Mouse (Mus musculus) stomach, embryonic 15.5 days (tissue): ENCODE results near the gene Pdap1. TPM values are rescaled to one million over a fixed set of nuclear protein-coding genes. Genes with fewer than 3 reads are reported as not detected.

Experiments used
- ATAC-seq: fragments of 200-750 bp; cut with Nextera tagmentation; 2 replicates; pipeline ENCODE4 v1.8.0; 2017; ENCODE audit warnings: low read depth, moderate number of reproducible peaks, moderate TSS enrichment; ENCODE audit not compliant: insufficient read depth, low FRiP score
- H3K27ac ChIP-seq: fragments of 300-500 bp; sonication (generic); 2 replicates; pipeline ENCODE4 v1.5.1; 2015; ENCODE audit warnings: mild to moderate bottlenecking, inconsistent platforms
- H3K27me3 ChIP-seq: fragments of 300-500 bp; sonication (generic); replicated peaks from 2 replicates; pipeline ENCODE4 v1.6.1; 2015; ENCODE audit warnings: inconsistent platforms
- H3K36me3 ChIP-seq: fragments of 300-500 bp; sonication (generic); 2 replicates; pipeline ENCODE4 v1.6.1; 2015; ENCODE audit warnings: inconsistent platforms
- H3K4me1 ChIP-seq: fragments of 300-500 bp; sonication (generic); 2 replicates; pipeline ENCODE4 v1.6.1; 2015; ENCODE audit warnings: inconsistent platforms
- H3K4me2 ChIP-seq: fragments of 300-500 bp; sonication (generic); 2 replicates; pipeline ENCODE4 v1.6.1; 2015; ENCODE audit warnings: mild to moderate bottlenecking, inconsistent platforms
- H3K4me3 ChIP-seq: fragments of 300-500 bp; sonication (generic); replicated peaks from 2 replicates; pipeline ENCODE4 v1.5.1; 2015; ENCODE audit warnings: inconsistent platforms
- H3K9ac ChIP-seq: fragments of 300-500 bp; sonication (generic); 2 replicates; pipeline ENCODE4 v1.6.1; 2015; ENCODE audit warnings: inconsistent platforms
- H3K9me3 ChIP-seq: fragments of 300-500 bp; sonication (generic); 2 replicates; pipeline ENCODE4 v1.6.1; 2016; ENCODE audit warnings: inconsistent platforms
- WGBS: fragments of 180-500 bp; shearing (Covaris S2); methylation state at CpG from one replicate; pipeline ENCODE4 v1.1.7; 2015; 5-methylcytosine and 5-hydroxymethylcytosine counted together
- polyA plus RNA-seq: library from polyadenylated mRNA; unstranded; fragments of >200 nt; fragmentation: Nextera tagmentation; extraction: Ambion mirVana; gene quantifications from 2 replicates; pipeline ENCODE4 v1.2.1, GENCODE M21; 2015

The Pdap1 gene
- polyA plus RNA-seq, 1 experiment from 2014 or later = 90.9 TPM

GRCm38 (mm10) chr5:145118005-145118404 lies 22.0 kb downstream of the Pdap1 start:
- peaks cover 23% of the 10 kb centered on the region for H3K4me1 ChIP-seq
- H3K4me2 ChIP-seq = no peak overlapping the region
- 0 out of 2 replicates have a peak, but pooled peaks cover 7% of the 10 kb centered on the region for H3K36me3 ChIP-seq
- H3K27ac ChIP-seq = no peak overlapping the region
- H3K27me3 ChIP-seq = no peaks in the 10 kb centered on the region
- no peaks in the 10 kb centered on the region for H3K9me3 ChIP-seq
- no peak overlapping the region for H3K4me3 ChIP-seq
- no peak overlapping the region for H3K9ac ChIP-seq
- ATAC-seq = no peak
- WGBS = 49% methylated on average over 6 of the region's 6 CpGs

- Histone ChIP-seq H3K27ac (peak overlapping the region; percentile 91), H3K9me3 (no peaks in the 10 kb centered on the region), H3K4me1 (peaks cover 23% of the 10 kb centered on the region), H3K36me3 (0 out of 2 replicates have a peak, but pooled peaks cover under 1% of the 10 kb centered on the region), H3K9ac (peak overlapping the region; percentile 3; the same call in 1 of the 2 replicates), H3K4me2 (peak overlapping the region; percentile 41), H3K4me3 (peak overlapping the region; percentile 16; the same call in 1 of the 2 replicates), H3K27me3 (no peaks in the 10 kb centered on the region)
- 48% methylated on average over 10 of the region's 10 CpGs for WGBS
- no peak for ATAC-seq
Measured at GRCm38 (mm10) chr5:145116916-145117315, 23.1 kb downstream of the Pdap1 start.

GRCm38 (mm10) chr5:145116316-145116715 lies 23.7 kb downstream of the Pdap1 start:
- WGBS = 12% methylated on average over 4 of the region's 4 CpGs
- H3K27me3 ChIP-seq = no peaks in the 10 kb centered on the region
- H3K9me3 ChIP-seq = no peaks in the 10 kb centered on the region
- peak overlapping the region; percentile 16; the same call in 1 of the 2 replicates for H3K4me3 ChIP-seq
- peak; percentile 27; the same call in 1 of the 2 replicates for ATAC-seq
- H3K4me2 ChIP-seq = peak overlapping the region; percentile 41
- peak overlapping the region; percentile 10; the same call in 1 of the 2 replicates for H3K9ac ChIP-seq
- H3K4me1 ChIP-seq = peaks cover 23% of the 10 kb centered on the region
- no peaks in the 10 kb centered on the region for H3K36me3 ChIP-seq
- peak overlapping the region; percentile 91 for H3K27ac ChIP-seq

GRCm38 (mm10) chr5:145115736-145116135 lies 24.3 kb downstream of the Pdap1 start:
- peaks cover 2% of the 10 kb centered on the region; the same call in 1 of the 2 replicates for H3K36me3 ChIP-seq
- H3K9me3 ChIP-seq = no peaks in the 10 kb centered on the region
- ATAC-seq = no peak
- 0 out of 2 replicates have a peak overlapping the region, but pooled peaks have one; percentile 10 for H3K9ac ChIP-seq
- H3K4me3 ChIP-seq = peak overlapping the region; percentile 16
- 83% methylated on average over 5 of the region's 5 CpGs for WGBS
- peaks cover 23% of the 10 kb centered on the region for H3K4me1 ChIP-seq
- H3K27ac ChIP-seq = peak overlapping the region; percentile 91
- H3K27me3 ChIP-seq = no peaks in the 10 kb centered on the region
- H3K4me2 ChIP-seq = peak overlapping the region; percentile 90

GRCm38 (mm10) chr5:145114606-145115473 lies 25.2 kb downstream of the Pdap1 start:
- WGBS = 14% methylated on average over 38 of the region's 40 CpGs
- H3K4me3 ChIP-seq = peak overlapping the region; percentile 82
- ATAC-seq = peak; percentile 43
- peak overlapping the region; percentile 90 for H3K4me2 ChIP-seq
- no peaks in the 10 kb centered on the region for H3K27me3 ChIP-seq
- H3K9me3 ChIP-seq = no peaks in the 10 kb centered on the region
- H3K9ac ChIP-seq = peak overlapping the region; percentile 69
- peaks cover 23% of the 10 kb centered on the region for H3K4me1 ChIP-seq
- H3K27ac ChIP-seq = peak overlapping the region; percentile 75
- peaks cover 10% of the 10 kb centered on the region for H3K36me3 ChIP-seq

- under 1% methylated on average over 48 of the region's 53 CpGs for WGBS
- H3K4me2 ChIP-seq = peak within 1 kb of the TSS; percentile 90
- H3K27ac ChIP-seq = peak within 1 kb of the TSS; percentile 75
- H3K4me1 ChIP-seq = peaks cover 23% of the 10 kb centered on the region
- H3K9ac ChIP-seq = peak within 1 kb of the TSS; percentile 69
- no peaks in the 10 kb centered on the region for H3K9me3 ChIP-seq
- H3K4me3 ChIP-seq = peak within 1 kb of the TSS; percentile 82
- ATAC-seq = peak; percentile 83
- peaks cover 15% of the 10 kb centered on the region for H3K36me3 ChIP-seq
- no peaks in the 10 kb centered on the region for H3K27me3 ChIP-seq
Measured at GRCm38 (mm10) chr5:145114071-145114605, 25.9 kb downstream of the Pdap1 start, which contains the start of gene Arpc1b. Arpc1b (plus strand) TSS chr5:145114215.

GRCm38 (mm10) chr5:145113416-145113815 lies 26.6 kb downstream of the Pdap1 start:
- ATAC-seq = no peak
- Histone ChIP-seq H3K36me3 (peaks cover 20% of the 10 kb centered on the region), H3K4me3 (peak overlapping the region; percentile 82), H3K27me3 (no peaks in the 10 kb centered on the region), H3K4me1 (peaks cover 23% of the 10 kb centered on the region), H3K27ac (no peak overlapping the region), H3K4me2 (peak overlapping the region; percentile 90), H3K9ac (no peak overlapping the region), H3K9me3 (no peaks in the 10 kb centered on the region)
- WGBS = 22% methylated on average over 2 of the region's 2 CpGs

- Histone ChIP-seq H3K9me3 (no peaks in the 10 kb centered on the region), H3K4me1 (peaks cover 23% of the 10 kb centered on the region)
Measured at GRCm38 (mm10) chr5:145112566-145112965, 27.5 kb downstream of the Pdap1 start.

GRCm38 (mm10) chr5:145110401-145110800 lies 29.6 kb downstream of the Pdap1 start:
- Histone ChIP-seq H3K4me3 (no peak overlapping the region), H3K9me3 (no peaks in the 10 kb centered on the region), H3K36me3 (peaks cover 39% of the 10 kb centered on the region), H3K4me1 (peaks cover 9% of the 10 kb centered on the region; the same call in 1 of the 2 replicates), H3K27me3 (no peaks in the 10 kb centered on the region), H3K4me2 (no peak overlapping the region), H3K9ac (no peak overlapping the region), H3K27ac (no peak overlapping the region)
- ATAC-seq = no peak
- 86% methylated on average over 6 of the region's 6 CpGs for WGBS

More at GRCm38 (mm10) chr5:145112566-145112965, 27.5 kb downstream of the Pdap1 start:
- Histone ChIP-seq H3K4me3 (no peak overlapping the region), H3K4me2 (no peak overlapping the region), H3K36me3 (peaks cover 20% of the 10 kb centered on the region), H3K9ac (no peak overlapping the region), H3K27me3 (no peaks in the 10 kb centered on the region), H3K27ac (no peak overlapping the region)
- 80% methylated on average over 8 of the region's 8 CpGs for WGBS
- no peak for ATAC-seq

- Histone ChIP-seq H3K36me3 (peaks cover 72% of the 10 kb centered on the region), H3K4me2 (no peak overlapping the region), H3K4me1 (no peaks in the 10 kb centered on the region), H3K9me3 (no peaks in the 10 kb centered on the region), H3K9ac (no peak overlapping the region), H3K4me3 (no peak overlapping the region), H3K27ac (no peak overlapping the region), H3K27me3 (no peaks in the 10 kb centered on the region)
- ATAC-seq = no peak
- 90% methylated on average over 9 of the region's 9 CpGs for WGBS
Measured at GRCm38 (mm10) chr5:145105694-145106275, 34.3 kb downstream of the Pdap1 start.

GRCm38 (mm10) chr5:145104328-145104727 lies 35.7 kb downstream of the Pdap1 start:
- no peaks in the 10 kb centered on the region for H3K27me3 ChIP-seq
- no peak overlapping the region for H3K4me2 ChIP-seq
- H3K9ac ChIP-seq = no peak overlapping the region
- H3K9me3 ChIP-seq = no peaks in the 10 kb centered on the region
- peaks cover 64% of the 10 kb centered on the region for H3K36me3 ChIP-seq
- no peak overlapping the region for H3K4me3 ChIP-seq
- H3K27ac ChIP-seq = no peak overlapping the region
- H3K4me1 ChIP-seq = no peaks in the 10 kb centered on the region
- ATAC-seq = no peak
- 84% methylated on average over 9 of the region's 9 CpGs for WGBS
